Mouse (Mus musculus): ENCODE results near the gene Ctsll3. TPM values are rescaled to one million over a fixed set of nuclear protein-coding genes. Genes with fewer than 3 reads are reported as not detected.

Ctsll3 gene
- polyA plus RNA-seq, 1 experiment, result not detected

DNA sequence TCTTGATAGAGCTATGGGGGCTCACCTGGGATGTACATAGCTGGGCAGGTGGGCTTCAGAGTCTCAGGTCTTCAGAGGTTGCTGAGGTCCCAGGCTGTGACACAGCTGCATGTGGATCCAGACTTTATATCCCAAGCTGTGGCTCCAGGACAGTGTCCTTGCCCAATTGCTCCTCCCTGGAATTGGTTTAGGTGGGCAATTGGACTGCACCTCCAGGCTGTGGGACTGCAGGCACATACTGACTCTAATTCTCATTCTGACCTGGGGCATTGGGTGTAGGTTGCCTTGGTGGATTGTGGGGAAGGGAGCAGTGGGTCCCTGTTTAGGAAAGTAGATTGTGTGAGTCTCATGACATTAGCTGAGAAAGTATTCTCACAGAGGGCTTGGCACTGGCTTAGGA is 16.4 kb downstream of the Ctsll3 start, which contains the start of gene BC051665:
Gene BC051665, minus strand, starts transcription at position 101 of the 400 bp plus-strand sequence.
- Histone ChIP-seq H3K27ac (ENCODE audit: insufficient read depth, low read length) (no peak within 1 kb of the TSS), H3K9me3 (replicated peaks; ENCODE audit: control insufficient read depth, insufficient read depth, low read length, poor library complexity, severe bottlenecking) (no peaks in the 10 kb centered on the region), H3K9ac (ENCODE audit: low read depth, poor library complexity, severe bottlenecking) (no peak within 1 kb of the TSS), H3K4me1 (ENCODE audit: control insufficient read depth, insufficient read depth, low read length) (no peaks in the 10 kb centered on the region), H3K4me3 (ENCODE audit: low read depth, low read length) (no peak within 1 kb of the TSS), H3K36me3 (ENCODE audit: control insufficient read depth, insufficient read depth, low read length, poor library complexity, severe bottlenecking) (no peaks in the 10 kb centered on the region), H3K27me3 (ENCODE audit: control insufficient read depth, insufficient read depth, low read length, poor library complexity, severe bottlenecking) (no peaks in the 10 kb centered on the region)
- no peak for TF ChIP-seq POLR2A (IDR thresholded peaks at IDR 0.05; ENCODE audit: insufficient read depth, low read length)
- no peak for TF ChIP-seq CTCF (IDR thresholded peaks at IDR 0.05; ENCODE audit: low read depth, low read length)
- no peak for TF ChIP-seq EP300 (IDR thresholded peaks at IDR 0.05; ENCODE audit: insufficient read depth, low read depth, low read length)

DNA sequence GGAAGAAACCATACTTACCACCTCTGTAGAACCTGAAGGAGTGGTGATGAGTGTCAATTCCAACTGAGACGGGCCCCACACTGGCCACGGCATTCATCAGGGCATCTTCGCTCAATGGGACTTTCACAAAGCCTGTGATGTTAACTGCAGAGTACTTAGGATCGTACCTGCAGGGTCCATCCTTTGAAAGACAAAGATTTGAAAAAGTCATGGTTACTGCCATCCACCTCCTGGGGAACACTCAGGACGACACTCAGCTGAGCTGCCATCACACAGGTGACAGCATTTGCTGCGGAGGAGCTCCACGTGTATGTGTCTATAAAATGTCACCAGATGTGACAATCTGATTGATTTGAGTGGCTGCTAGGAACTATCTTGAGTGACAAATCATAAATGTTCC is 19.3 kb downstream of the Ctsll3 start:
- Histone ChIP-seq H3K27ac (ENCODE audit: insufficient read depth, low read length) (no peak overlapping the region), H3K9ac (ENCODE audit: low read depth, poor library complexity, severe bottlenecking) (no peak overlapping the region), H3K4me3 (ENCODE audit: low read depth, low read length) (no peak overlapping the region), H3K27me3 (ENCODE audit: control insufficient read depth, insufficient read depth, low read length, poor library complexity, severe bottlenecking) (no peaks in the 10 kb centered on the region), H3K36me3 (ENCODE audit: control insufficient read depth, insufficient read depth, low read length, poor library complexity, severe bottlenecking) (no peaks in the 10 kb centered on the region), H3K9me3 (replicated peaks; ENCODE audit: control insufficient read depth, insufficient read depth, low read length, poor library complexity, severe bottlenecking) (no peaks in the 10 kb centered on the region), H3K4me1 (ENCODE audit: control insufficient read depth, insufficient read depth, low read length) (no peaks in the 10 kb centered on the region)
- TF ChIP-seq CTCF (IDR thresholded peaks at IDR 0.05; ENCODE audit: low read depth, low read length), result no peak
- no peak for TF ChIP-seq EP300 (IDR thresholded peaks at IDR 0.05; ENCODE audit: insufficient read depth, low read depth, low read length)
- TF ChIP-seq POLR2A (IDR thresholded peaks at IDR 0.05; ENCODE audit: insufficient read depth, low read length), result no peak

DNA sequence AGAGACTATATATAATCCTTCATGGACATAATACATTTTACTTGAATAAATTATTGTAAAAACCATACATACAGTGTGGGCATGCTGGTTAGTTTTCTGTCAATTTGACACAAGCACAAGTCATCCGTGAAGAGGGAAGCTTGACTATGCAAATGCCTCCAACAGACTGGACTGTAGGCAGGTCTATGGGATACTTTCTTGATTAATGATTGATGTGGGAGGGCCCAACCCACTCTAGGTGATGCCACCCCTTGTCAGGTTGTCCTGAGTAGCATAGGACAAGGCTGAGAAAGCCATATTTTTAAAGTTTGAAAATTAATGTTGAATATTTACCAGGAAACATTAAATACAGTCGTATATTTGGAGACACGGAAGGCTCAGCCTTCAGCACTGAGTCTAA is 22.1 kb downstream of the Ctsll3 start:
- TF ChIP-seq POLR2A (IDR thresholded peaks at IDR 0.05; ENCODE audit: insufficient read depth, low read length) (no peak), EP300 (IDR thresholded peaks at IDR 0.05; ENCODE audit: insufficient read depth, low read depth, low read length) (no peak), CTCF (IDR thresholded peaks at IDR 0.05; ENCODE audit: low read depth, low read length) (no peak)
- H3K4me1 ChIP-seq (ENCODE audit: control insufficient read depth, insufficient read depth, low read length), result no peaks in the 10 kb centered on the region
- H3K36me3 ChIP-seq (ENCODE audit: control insufficient read depth, insufficient read depth, low read length, poor library complexity, severe bottlenecking), result no peaks in the 10 kb centered on the region
- H3K27ac ChIP-seq (ENCODE audit: insufficient read depth, low read length), result no peak overlapping the region
- H3K4me3 ChIP-seq (ENCODE audit: low read depth, low read length), result no peak overlapping the region
- no peak overlapping the region for H3K9ac ChIP-seq (ENCODE audit: low read depth, poor library complexity, severe bottlenecking)
- H3K9me3 ChIP-seq (replicated peaks; ENCODE audit: control insufficient read depth, insufficient read depth, low read length, poor library complexity, severe bottlenecking), result no peaks in the 10 kb centered on the region
- H3K27me3 ChIP-seq (ENCODE audit: control insufficient read depth, insufficient read depth, low read length, poor library complexity, severe bottlenecking), result no peaks in the 10 kb centered on the region

DNA sequence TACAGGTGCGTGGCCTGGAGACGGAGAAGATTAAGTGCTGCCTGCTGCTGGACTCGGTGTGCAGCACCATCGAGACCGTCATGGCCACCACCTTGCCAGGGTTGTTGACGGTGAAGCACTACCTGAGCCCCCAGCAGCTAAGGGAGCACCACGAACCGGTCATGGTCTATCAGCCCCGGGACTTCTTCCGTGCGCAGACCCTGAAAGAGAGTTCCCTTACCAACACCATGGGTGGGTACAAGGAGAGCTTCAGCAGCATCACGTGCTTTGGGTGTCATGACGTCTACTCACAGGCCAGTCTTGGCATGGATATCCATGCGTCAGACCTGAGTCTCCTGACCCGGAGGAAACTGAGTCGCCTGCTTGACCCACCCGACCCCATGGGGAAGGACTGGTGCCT is 41.5 kb downstream of the Ctsll3 start:
- no peak overlapping the region for H3K27ac ChIP-seq (ENCODE audit: insufficient read depth, low read length)
- no peak overlapping the region for H3K9ac ChIP-seq (ENCODE audit: low read depth, poor library complexity, severe bottlenecking)
- H3K36me3 ChIP-seq (ENCODE audit: control insufficient read depth, insufficient read depth, low read length, poor library complexity, severe bottlenecking), result no peaks in the 10 kb centered on the region
- no peaks in the 10 kb centered on the region for H3K27me3 ChIP-seq (ENCODE audit: control insufficient read depth, insufficient read depth, low read length, poor library complexity, severe bottlenecking)
- no peak overlapping the region for H3K4me3 ChIP-seq (ENCODE audit: low read depth, low read length)
- no peaks in the 10 kb centered on the region for H3K4me1 ChIP-seq (ENCODE audit: control insufficient read depth, insufficient read depth, low read length)
- no peaks in the 10 kb centered on the region for H3K9me3 ChIP-seq (replicated peaks; ENCODE audit: control insufficient read depth, insufficient read depth, low read length, poor library complexity, severe bottlenecking)
- TF ChIP-seq POLR2A (IDR thresholded peaks at IDR 0.05; ENCODE audit: insufficient read depth, low read length), result no peak

DNA sequence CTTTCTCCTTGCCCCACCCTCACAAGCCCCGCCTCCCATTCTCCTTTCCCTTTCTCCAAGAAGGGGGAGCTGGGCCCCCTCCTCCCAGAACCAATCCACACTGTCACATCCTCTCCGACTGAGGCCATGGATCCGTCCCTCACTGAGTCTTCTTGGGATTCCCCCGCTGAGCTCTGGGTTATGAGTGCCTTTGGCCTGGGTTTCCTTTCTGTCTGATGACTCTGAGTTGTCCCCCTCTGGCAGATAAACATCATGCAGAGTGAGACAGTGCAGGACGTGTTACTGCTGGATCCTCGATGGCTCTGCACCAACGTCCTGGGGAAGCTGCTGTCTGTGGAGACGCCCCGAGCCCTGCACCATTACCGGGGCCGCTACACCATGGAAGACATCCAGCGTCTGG is 42.3 kb downstream of the Ctsll3 start:
- H3K4me1 ChIP-seq (ENCODE audit: control insufficient read depth, insufficient read depth, low read length), result no peaks in the 10 kb centered on the region
- no peak overlapping the region for H3K9ac ChIP-seq (ENCODE audit: low read depth, poor library complexity, severe bottlenecking)
- no peak overlapping the region for H3K4me3 ChIP-seq (ENCODE audit: low read depth, low read length)
- no peaks in the 10 kb centered on the region for H3K36me3 ChIP-seq (ENCODE audit: control insufficient read depth, insufficient read depth, low read length, poor library complexity, severe bottlenecking)
- no peak overlapping the region for H3K27ac ChIP-seq (ENCODE audit: insufficient read depth, low read length)
- no peaks in the 10 kb centered on the region for H3K27me3 ChIP-seq (ENCODE audit: control insufficient read depth, insufficient read depth, low read length, poor library complexity, severe bottlenecking)
- no peak for TF ChIP-seq POLR2A (IDR thresholded peaks at IDR 0.05; ENCODE audit: insufficient read depth, low read length)
- TF ChIP-seq EP300 (IDR thresholded peaks at IDR 0.05; ENCODE audit: insufficient read depth, low read depth, low read length), result no peak
- no peak for TF ChIP-seq CTCF (IDR thresholded peaks at IDR 0.05; ENCODE audit: low read depth, low read length)
- no peaks in the 10 kb centered on the region for H3K9me3 ChIP-seq (replicated peaks; ENCODE audit: control insufficient read depth, insufficient read depth, low read length, poor library complexity, severe bottlenecking)

DNA sequence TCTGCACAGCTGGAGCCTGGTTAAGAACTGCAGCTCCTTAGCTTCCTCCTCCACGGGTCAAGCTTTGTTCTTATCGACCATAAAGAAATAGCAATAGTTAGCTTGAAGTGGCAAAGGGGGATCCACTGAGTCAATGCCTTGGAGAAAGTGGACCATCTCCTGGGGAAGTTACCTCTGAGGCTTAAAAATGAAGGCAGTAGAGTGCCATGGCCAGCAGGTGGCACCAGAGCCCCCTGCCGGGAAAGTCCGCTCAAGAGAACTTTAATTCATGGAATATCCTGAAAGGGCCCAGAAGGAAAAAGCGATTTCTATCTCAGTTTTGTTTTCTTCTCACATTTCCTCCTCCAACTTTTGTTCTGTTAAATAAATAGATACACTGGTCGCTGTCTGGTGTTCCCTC is 43.5 kb downstream of the Ctsll3 start:
- no peak overlapping the region for H3K27ac ChIP-seq (ENCODE audit: insufficient read depth, low read length)
- no peak overlapping the region for H3K4me3 ChIP-seq (ENCODE audit: low read depth, low read length)
- H3K36me3 ChIP-seq (ENCODE audit: control insufficient read depth, insufficient read depth, low read length, poor library complexity, severe bottlenecking), result no peaks in the 10 kb centered on the region
- no peaks in the 10 kb centered on the region for H3K27me3 ChIP-seq (ENCODE audit: control insufficient read depth, insufficient read depth, low read length, poor library complexity, severe bottlenecking)
- H3K9me3 ChIP-seq (replicated peaks; ENCODE audit: control insufficient read depth, insufficient read depth, low read length, poor library complexity, severe bottlenecking), result no peaks in the 10 kb centered on the region
- peak; percentile 70 for TF ChIP-seq CTCF (IDR thresholded peaks at IDR 0.05; ENCODE audit: low read depth, low read length)
- TF ChIP-seq POLR2A (IDR thresholded peaks at IDR 0.05; ENCODE audit: insufficient read depth, low read length), result no peak
- no peak overlapping the region for H3K9ac ChIP-seq (ENCODE audit: low read depth, poor library complexity, severe bottlenecking)
- no peaks in the 10 kb centered on the region for H3K4me1 ChIP-seq (ENCODE audit: control insufficient read depth, insufficient read depth, low read length)
